Mouse (Mus musculus): ENCODE results near the gene Ifitm10. TPM values are rescaled to one million over a fixed set of nuclear protein-coding genes. Genes with fewer than 3 reads are reported as not detected.
"Not testable (repeated sequence)": the region's sequence is repeated elsewhere in the genome, so short reads cannot be mapped to it uniquely, and the experiment has no call there.

The Ifitm10 gene
- 1 to 10 TPM; 1.6 to 4.5 (median 1.9) TPM for polyA plus RNA-seq (2017; shearing (Covaris generic))

- ATAC-seq: no peak
Observed at GRCm38 (mm10) chr7:142373641-142374412, at the start of gene Ifitm10. Gene Ifitm10, minus strand, starts transcription at chr7:142373753.

- no peak for ATAC-seq
Observed at GRCm38 (mm10) chr7:142421826-142422225, 48.3 kb upstream of the Ifitm10 start.

GRCm38 (mm10) chr7:142419887-142420286, 46.3 kb upstream of the Ifitm10 start:
- no peak for ATAC-seq

GRCm38 (mm10) chr7:142418679-142419078, 45.1 kb upstream of the Ifitm10 start:
- ATAC-seq: no peak

GRCm38 (mm10) chr7:142418027-142418426, 44.5 kb upstream of the Ifitm10 start:
- ATAC-seq: no peak

GRCm38 (mm10) chr7:142416225-142416624, 42.7 kb upstream of the Ifitm10 start:
- ATAC-seq: no peak

GRCm38 (mm10) chr7:142415314-142415713, 41.8 kb upstream of the Ifitm10 start:
- ATAC-seq: no peak

- no peak for ATAC-seq
Observed at GRCm38 (mm10) chr7:142413285-142413684, 39.7 kb upstream of the Ifitm10 start.

- ATAC-seq: no peak
Observed at GRCm38 (mm10) chr7:142409603-142410002, 36.0 kb upstream of the Ifitm10 start.

- no peak for ATAC-seq
Observed at GRCm38 (mm10) chr7:142408686-142409085, 35.1 kb upstream of the Ifitm10 start.

GRCm38 (mm10) chr7:142407935-142408334, 34.4 kb upstream of the Ifitm10 start:
- ATAC-seq: no peak

- not testable (repeated sequence) for ATAC-seq
Observed at GRCm38 (mm10) chr7:142405134-142405533, 31.6 kb upstream of the Ifitm10 start.

- no peak for ATAC-seq
Observed at GRCm38 (mm10) chr7:142403591-142403990, 30.0 kb upstream of the Ifitm10 start.

- no peak for ATAC-seq
Observed at GRCm38 (mm10) chr7:142400750-142401142, 27.2 kb upstream of the Ifitm10 start.

- no peak for ATAC-seq
Observed at GRCm38 (mm10) chr7:142400112-142400749, 26.7 kb upstream of the Ifitm10 start.

- no peak for ATAC-seq
Observed at GRCm38 (mm10) chr7:142399250-142399649, 25.7 kb upstream of the Ifitm10 start.

GRCm38 (mm10) chr7:142398052-142398451, 24.5 kb upstream of the Ifitm10 start:
- no peak for ATAC-seq

- ATAC-seq: no peak
Observed at GRCm38 (mm10) chr7:142396611-142397010, 23.1 kb upstream of the Ifitm10 start.

- no peak for ATAC-seq
Observed at GRCm38 (mm10) chr7:142395472-142395871, 21.9 kb upstream of the Ifitm10 start.

- ATAC-seq: no peak
Observed at GRCm38 (mm10) chr7:142394261-142395190, 21.0 kb upstream of the Ifitm10 start.

GRCm38 (mm10) chr7:142393191-142393590, 19.6 kb upstream of the Ifitm10 start:
- ATAC-seq: no peak

- no peak for ATAC-seq
Observed at GRCm38 (mm10) chr7:142391609-142392008, 18.1 kb upstream of the Ifitm10 start.

- ATAC-seq: no peak
Observed at GRCm38 (mm10) chr7:142391108-142391507, 17.6 kb upstream of the Ifitm10 start.
